Mouse (Mus musculus) testis, adult 2 months (tissue): Measurements from ENCODE around the gene Uba5.

Experiments used
- CTCF ChIP-seq: fragments of 200-500 bp; IDR thresholded peaks from 2 replicates; pipeline ENCODE4 v1.5.1; 2012; ENCODE audit warnings: low read depth, mild to moderate bottlenecking, inconsistent platforms, low read length, moderate library complexity; ENCODE audit not compliant: control insufficient read depth, insufficient read depth, insufficient replicate concordance
- POLR2A ChIP-seq: fragments of 200-500 bp; IDR thresholded peaks from 2 replicates; pipeline ENCODE4 v1.6.1; 2012; ENCODE audit warnings: low read depth, mild to moderate bottlenecking, inconsistent platforms, low read length, moderate library complexity; ENCODE audit not compliant: control insufficient read depth

DNA sequence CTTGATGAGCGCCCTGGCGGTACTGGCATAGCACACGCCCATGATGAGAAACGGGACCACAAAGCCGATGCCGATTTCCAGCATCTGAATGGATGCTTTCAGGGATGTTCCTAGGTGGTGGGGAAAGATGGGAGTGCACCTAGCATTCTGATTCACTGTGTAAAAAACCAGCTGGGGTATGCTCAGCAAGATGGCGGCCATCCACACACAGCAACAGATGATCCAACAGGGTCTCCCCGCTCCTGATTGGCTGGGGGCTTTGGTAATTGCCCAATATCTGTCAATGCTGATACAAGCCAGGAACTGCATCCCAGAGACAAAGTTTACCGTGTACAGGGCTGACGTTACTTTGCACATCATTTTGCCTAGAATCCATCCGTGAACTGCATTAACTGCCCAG lies 36.1 kb upstream of the Uba5 start:
- no peak for TF ChIP-seq CTCF
- no peak for TF ChIP-seq POLR2A
